Mouse (Mus musculus) kidney, postnatal 0 days (tissue): ENCODE results near the gene Ckap4. TPM values are rescaled to one million over a fixed set of nuclear protein-coding genes. Genes with fewer than 3 reads are reported as not detected.

Source experiments
- ATAC-seq: fragments of 200-750 bp; cut with Nextera tagmentation; replicated peaks from 2 replicates; pipeline ENCODE4 v1.8.0; 2017; ENCODE audit warnings: low read depth, moderate number of reproducible peaks, moderate TSS enrichment, moderate library complexity; ENCODE audit not compliant: low FRiP score
- DNase-seq: peaks from one replicate; pipeline ENCODE4 v3.0.0-alpha.2; 2016; ENCODE audit warnings: low spot score
- H3K27ac ChIP-seq: fragments of 300-500 bp; sonication (generic); 2 replicates; pipeline ENCODE4 v1.5.1; 2014; ENCODE audit warnings: mild to moderate bottlenecking
- H3K27me3 ChIP-seq: fragments of 300-500 bp; sonication (generic); 2 replicates; pipeline ENCODE4 v1.6.1; 2014; ENCODE audit warnings: low read length, mixed read lengths; ENCODE audit not compliant: insufficient read depth
- H3K36me3 ChIP-seq: fragments of 300-500 bp; sonication (generic); 2 replicates; pipeline ENCODE4 v1.6.1; 2014; ENCODE audit warnings: low read length, mixed read lengths; ENCODE audit not compliant: insufficient read depth
- H3K4me1 ChIP-seq: fragments of 300-500 bp; sonication (generic); replicated peaks from 2 replicates; pipeline ENCODE4 v1.6.1; 2014; ENCODE audit warnings: antibody characterized with exemption, low read length, mixed read lengths; ENCODE audit not compliant: insufficient read depth
- H3K4me2 ChIP-seq: fragments of 300-500 bp; sonication (generic); 2 replicates; pipeline ENCODE4 v1.6.1; 2014; ENCODE audit warnings: mild to moderate bottlenecking, low read length, moderate library complexity, mixed read lengths
- H3K4me3 ChIP-seq: fragments of 300-500 bp; sonication (generic); replicated peaks from 2 replicates; pipeline ENCODE4 v1.5.1; 2014; ENCODE audit warnings: low read depth, low read length
- H3K9ac ChIP-seq: fragments of 300-500 bp; sonication (generic); 2 replicates; pipeline ENCODE4 v1.6.1; 2014; ENCODE audit warnings: low read depth, low read length
- H3K9me3 ChIP-seq: fragments of 300-500 bp; sonication (generic); replicated peaks from 2 replicates; pipeline ENCODE4 v1.6.1; 2016; ENCODE audit warnings: low read length, inconsistent platforms, mixed read lengths
- CTCF ChIP-seq: IDR thresholded peaks from 2 replicates; pipeline ENCODE4 v1.5.1; 2016; ENCODE audit warnings: antibody characterized with exemption, low read depth, mild to moderate bottlenecking, moderate library complexity
- WGBS: fragments of 180-500 bp; shearing (Covaris S2); extraction: QIAGEN DNeasy Blood & Tissue Kit; methylation state at CpG from one replicate; pipeline ENCODE4 v1.1.7; 2014; 5-methylcytosine and 5-hydroxymethylcytosine counted together
- polyA plus RNA-seq: library from polyadenylated mRNA; unstranded; fragments of >200 nt; fragmentation: Nextera tagmentation; extraction: Ambion mirVana; gene quantifications from 2 replicates; pipeline ENCODE4 v1.2.1, GENCODE M21; 2015

The Ckap4 gene
- polyA plus RNA-seq, 1 experiment from 2014 or later = 77.9 TPM

- no peaks in the 10 kb centered on the region for H3K27me3 ChIP-seq
- no peaks in the 10 kb centered on the region for H3K9me3 ChIP-seq
- peak; percentile 99 for ATAC-seq
- H3K27ac ChIP-seq = peak within 1 kb of the TSS; percentile 91
- H3K4me3 ChIP-seq = peak within 1 kb of the TSS; percentile 97
- peaks cover 13% of the 10 kb centered on the region; the same call in 1 of the 2 replicates for H3K4me1 ChIP-seq
- peak within 1 kb of the TSS; percentile 85 for H3K9ac ChIP-seq
- H3K4me2 ChIP-seq = peak within 1 kb of the TSS; percentile 98
- no peaks in the 10 kb centered on the region for H3K36me3 ChIP-seq
- TF ChIP-seq CTCF = no peak; the same call in 1 of the 2 replicates
- peak; percentile 98 for DNase-seq
- WGBS = under 1% methylated on average over 46 of the region's 46 CpGs
Observed at GRCm38 (mm10) chr10:84576395-84577070, 42.7 kb upstream of the Ckap4 start, which contains the start of gene Tcp11l2. Gene Tcp11l2 (plus strand): TSS chr10:84576626.

GRCm38 (mm10) chr10:84576029-84576394 is 42.1 kb upstream of the Ckap4 start:
- H3K36me3 ChIP-seq = no peaks in the 10 kb centered on the region
- no peaks in the 10 kb centered on the region for H3K9me3 ChIP-seq
- H3K27me3 ChIP-seq = no peaks in the 10 kb centered on the region
- H3K9ac ChIP-seq = 0 out of 2 replicates have a peak overlapping the region, but pooled peaks have one; percentile 38
- WGBS = under 1% methylated on average over 14 of the region's 14 CpGs
- peaks cover 11% of the 10 kb centered on the region; the same call in 1 of the 2 replicates for H3K4me1 ChIP-seq
- peak; percentile 82 for ATAC-seq
- H3K4me2 ChIP-seq = peak overlapping the region; percentile 98
- peak; percentile 87 for DNase-seq
- peak overlapping the region; percentile 97 for H3K4me3 ChIP-seq
- H3K27ac ChIP-seq = peak overlapping the region; percentile 91; the same call in 1 of the 2 replicates
- TF ChIP-seq CTCF = no peak

GRCm38 (mm10) chr10:84573671-84574420 is 40.0 kb upstream of the Ckap4 start:
- Histone ChIP-seq H3K4me1 (peaks cover 11% of the 10 kb centered on the region; the same call in 1 of the 2 replicates), H3K27me3 (no peaks in the 10 kb centered on the region), H3K36me3 (no peaks in the 10 kb centered on the region), H3K27ac (no peak overlapping the region), H3K4me2 (no peak overlapping the region), H3K4me3 (no peak overlapping the region), H3K9me3 (no peaks in the 10 kb centered on the region), H3K9ac (no peak overlapping the region)
- ATAC-seq (no peak), DNase-seq (no peak)
- WGBS = 59% methylated on average over 5 of the region's 5 CpGs
- no peak for TF ChIP-seq CTCF

DNA sequence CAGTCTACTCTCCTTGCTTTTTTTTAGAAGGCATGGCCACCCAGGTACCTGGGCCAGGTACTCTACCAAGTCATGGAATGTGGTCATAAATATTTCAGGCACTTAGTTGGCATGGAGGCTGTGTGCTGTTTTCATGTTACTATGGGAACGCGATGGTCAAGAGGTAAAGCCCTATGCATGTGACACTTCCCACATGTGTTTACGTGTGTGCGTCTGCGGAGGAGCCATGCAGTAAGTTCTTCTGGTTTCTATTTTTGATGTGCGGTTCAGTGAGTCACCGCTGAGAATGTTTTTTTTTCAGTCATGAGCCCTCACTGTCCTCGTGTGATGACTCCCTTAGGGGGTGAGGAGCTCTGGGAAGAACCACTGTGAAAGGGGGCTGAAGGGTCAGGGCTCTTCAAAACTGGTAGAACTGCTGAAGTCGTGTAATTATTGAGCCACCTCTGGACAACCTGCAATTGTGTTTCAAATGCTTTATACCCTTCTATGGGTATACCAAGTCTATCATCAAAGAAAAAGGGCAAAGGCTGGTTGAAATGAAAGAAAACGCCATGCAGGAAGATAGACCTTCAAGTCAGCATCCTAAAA is 37.3 kb upstream of the Ckap4 start:
- ATAC-seq (no peak), DNase-seq (no peak)
- no peaks in the 10 kb centered on the region for H3K4me1 ChIP-seq
- 80% methylated on average over 10 of the region's 10 CpGs for WGBS
- no peaks in the 10 kb centered on the region for H3K36me3 ChIP-seq
- H3K27ac ChIP-seq = no peak overlapping the region
- no peak overlapping the region for H3K9ac ChIP-seq
- no peak for TF ChIP-seq CTCF
- no peak overlapping the region for H3K4me3 ChIP-seq
- H3K9me3 ChIP-seq = no peaks in the 10 kb centered on the region
- H3K27me3 ChIP-seq = no peaks in the 10 kb centered on the region
- no peak overlapping the region for H3K4me2 ChIP-seq

- H3K9ac ChIP-seq = no peak overlapping the region
- H3K4me2 ChIP-seq = no peak overlapping the region
- WGBS = 77% methylated on average over 8 of the region's 8 CpGs
- DNase-seq (no peak), ATAC-seq (no peak)
- H3K27me3 ChIP-seq = no peaks in the 10 kb centered on the region
- no peak overlapping the region for H3K4me3 ChIP-seq
- TF ChIP-seq CTCF = no peak
- no peaks in the 10 kb centered on the region for H3K36me3 ChIP-seq
- no peaks in the 10 kb centered on the region for H3K4me1 ChIP-seq
- no peak overlapping the region for H3K27ac ChIP-seq
- no peaks in the 10 kb centered on the region for H3K9me3 ChIP-seq
Observed at GRCm38 (mm10) chr10:84564427-84564826, 30.6 kb upstream of the Ckap4 start.
